Mouse (Mus musculus) cortical plate, adult 2 months (tissue): ENCODE results near the gene Scaf1.

Experiments used
- CTCF ChIP-seq: fragments of 200-500 bp; IDR thresholded peaks from 2 replicates; pipeline ENCODE4 v1.5.1; 2011; ENCODE audit warnings: mild to moderate bottlenecking, control low read depth, low read length; ENCODE audit not compliant: insufficient read depth; ENCODE audit errors: extremely low read depth
- POLR2A ChIP-seq: fragments of 200-500 bp; IDR thresholded peaks from 2 replicates; pipeline ENCODE4 v1.6.1; 2011; ENCODE audit warnings: mild to moderate bottlenecking, low read length, control low read depth; ENCODE audit not compliant: insufficient read depth; ENCODE audit errors: extremely low read depth

DNA sequence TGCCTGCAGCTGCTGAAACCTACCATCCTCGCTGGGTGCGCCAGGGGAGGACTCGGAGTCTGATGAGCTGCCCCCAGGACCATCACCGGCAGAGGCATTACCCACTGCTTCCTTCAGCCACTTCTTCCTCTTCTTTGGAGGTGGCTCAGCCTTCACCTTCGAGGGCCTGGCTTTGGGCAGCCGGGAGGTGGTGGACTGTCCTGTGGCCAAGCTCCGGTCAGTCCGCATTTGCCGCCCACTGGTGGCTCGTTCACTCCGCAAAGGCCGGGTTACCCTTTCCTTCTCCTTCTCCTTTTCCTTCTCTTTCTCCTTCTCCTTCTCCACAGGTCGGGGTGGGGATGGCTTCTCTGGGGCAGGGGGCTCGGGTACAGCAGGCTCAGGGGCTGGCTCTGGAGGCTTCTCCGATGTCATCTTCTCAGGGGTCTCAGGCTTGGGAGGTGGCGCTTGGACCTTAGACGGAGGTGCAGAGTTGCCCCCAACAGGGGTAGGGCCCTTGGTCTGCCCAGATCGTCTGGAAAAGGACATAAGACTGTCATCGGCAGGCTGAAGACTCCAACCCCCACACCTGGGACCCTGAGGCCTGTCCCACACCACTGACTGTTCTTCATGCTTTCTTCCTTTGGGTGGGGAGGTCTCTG is 17.7 kb upstream of the Scaf1 start:
- no peak for TF ChIP-seq POLR2A
- no peak for TF ChIP-seq CTCF
